Mouse (Mus musculus) 3T3-L1 (cell line): ENCODE data around the gene Pde8b.
"Not testable (repeated sequence)": the region's sequence is repeated elsewhere in the genome, so short reads cannot be mapped to it uniquely, and the experiment has no call there.

ENCODE experiments used
- DNase-seq: peaks from one replicate; pipeline ENCODE4 v3.0.0-alpha.2; 2015; ENCODE audit warnings: low read depth, low spot score

The Pde8b gene

DNA sequence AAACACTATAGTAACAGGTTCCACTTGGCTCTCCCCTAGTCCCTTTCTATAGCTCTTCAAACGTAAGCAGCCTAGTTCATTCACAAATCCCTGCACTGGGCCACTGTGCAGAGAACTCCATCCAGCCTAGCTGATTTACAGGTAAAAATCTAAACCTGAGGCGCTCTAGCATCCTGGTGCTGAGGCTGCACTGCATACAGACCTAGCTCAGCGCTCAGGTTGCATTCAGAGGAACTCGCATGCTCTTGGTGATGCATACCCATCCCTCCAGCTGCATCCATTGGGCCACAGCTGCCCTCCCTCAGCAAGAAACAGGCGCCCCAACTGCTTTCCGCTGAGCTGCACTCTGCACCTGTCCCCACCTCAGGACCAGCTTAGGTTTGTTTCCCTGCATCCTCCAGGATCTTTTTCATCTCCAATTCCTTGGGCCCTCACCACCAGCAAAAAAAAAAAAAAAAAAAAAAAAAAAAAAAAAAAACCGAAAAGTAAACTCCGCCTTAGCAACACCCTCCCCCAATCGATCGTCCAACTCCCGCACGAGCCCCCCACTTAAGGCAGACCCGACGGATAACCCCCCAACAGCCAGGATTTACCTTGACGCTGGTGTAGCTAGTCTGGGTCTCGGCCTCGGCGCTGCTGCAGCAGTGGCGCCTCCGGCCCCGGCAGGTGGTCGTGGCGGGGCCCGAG, 28.1 kb downstream of the Pde8b start:
- DNase-seq: no peak

DNA sequence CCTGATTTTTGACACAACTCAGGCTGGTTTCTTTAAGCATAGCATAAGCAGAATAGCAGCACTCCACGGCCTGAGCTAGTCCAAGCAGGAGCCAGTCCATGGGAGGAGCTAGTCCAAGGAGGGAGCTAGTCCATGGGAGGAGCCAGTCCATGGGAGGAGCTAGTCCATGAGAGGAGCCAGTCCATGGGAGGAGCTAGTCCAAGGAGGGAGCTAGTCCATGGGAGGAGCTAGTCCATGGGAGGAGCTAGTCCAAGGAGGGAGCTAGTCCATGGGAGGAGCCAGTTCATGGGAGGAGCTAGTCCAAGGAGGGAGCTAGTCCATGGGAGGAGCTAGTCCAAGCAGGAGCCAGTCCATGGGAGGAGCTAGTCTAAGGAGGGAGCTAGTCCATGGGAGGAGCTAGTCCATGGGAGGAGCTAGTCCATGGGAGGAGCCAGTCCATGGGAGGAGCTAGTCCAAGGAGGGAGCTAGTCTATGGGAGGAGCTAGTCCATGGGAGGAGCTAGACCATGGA, 34.4 kb downstream of the Pde8b start:
- peak; percentile 3 for DNase-seq

DNA sequence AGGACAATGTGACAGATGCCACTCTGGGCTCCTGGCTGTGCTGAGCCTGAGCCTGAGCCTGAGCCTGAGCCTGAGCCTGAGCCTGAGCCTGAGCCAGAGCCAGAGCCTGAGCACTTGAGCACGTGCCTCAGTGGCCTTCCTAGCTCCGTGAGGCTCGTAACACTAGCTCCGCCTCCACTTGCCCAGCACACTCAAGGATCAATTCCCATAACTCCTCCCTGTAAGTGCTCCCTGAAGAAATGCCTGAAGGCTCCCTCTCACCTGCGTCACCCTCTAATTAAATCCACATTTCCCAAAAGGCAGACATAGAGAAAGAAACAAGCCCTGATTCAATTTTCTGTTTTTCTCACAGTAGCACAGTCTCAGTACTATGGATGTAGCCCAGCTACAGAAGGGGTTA, 37.8 kb downstream of the Pde8b start:
- DNase-seq: no peak

DNA sequence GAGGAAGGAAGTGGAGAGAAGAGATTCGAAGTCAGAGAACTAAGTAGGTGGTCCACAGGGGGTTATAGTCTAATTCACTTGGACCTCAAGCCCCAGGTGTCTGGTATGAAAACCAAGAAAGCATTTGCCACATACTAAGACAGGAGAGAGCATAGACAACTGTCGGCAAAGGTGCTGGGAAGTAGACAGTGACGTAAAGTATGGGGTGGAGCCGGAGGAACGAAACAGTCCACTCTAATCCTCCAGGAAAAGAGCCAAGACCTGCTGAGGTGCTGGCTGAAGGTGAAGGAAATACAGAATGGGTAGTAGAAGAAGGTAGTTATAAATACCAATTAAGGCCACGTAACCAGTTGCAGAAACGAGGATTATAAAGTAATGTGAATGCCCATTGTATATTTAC, 42.8 kb downstream of the Pde8b start:
- not testable (repeated sequence) for DNase-seq

DNA sequence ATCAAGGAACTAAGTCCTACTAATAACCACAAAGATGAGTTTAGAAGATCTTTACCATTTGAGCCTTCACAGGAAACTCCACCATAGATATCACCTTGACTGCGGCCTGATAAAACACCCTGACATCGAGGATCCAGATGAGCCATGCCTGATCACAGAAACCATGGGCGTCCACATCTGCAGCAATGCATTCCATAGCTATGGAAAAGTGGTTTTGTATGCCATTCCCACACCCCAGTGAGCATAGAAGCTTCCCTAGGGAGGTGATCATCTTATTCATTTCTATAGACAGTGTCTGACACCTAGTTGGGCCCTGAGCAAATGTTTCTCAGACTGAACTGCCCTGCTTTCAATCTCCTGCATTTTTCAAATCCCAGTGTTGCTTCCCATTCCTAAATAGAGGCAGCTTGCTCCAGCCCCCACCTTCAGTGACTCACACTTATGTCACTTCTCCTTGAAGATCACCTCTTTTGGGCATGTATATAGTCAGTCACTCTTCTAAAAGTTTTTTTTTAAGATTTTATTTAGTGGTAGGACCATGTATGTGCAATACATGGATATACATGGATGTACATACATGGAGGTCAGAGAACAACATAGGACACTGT, 47.9 kb downstream of the Pde8b start:
- DNase-seq: peak; percentile 38

DNA sequence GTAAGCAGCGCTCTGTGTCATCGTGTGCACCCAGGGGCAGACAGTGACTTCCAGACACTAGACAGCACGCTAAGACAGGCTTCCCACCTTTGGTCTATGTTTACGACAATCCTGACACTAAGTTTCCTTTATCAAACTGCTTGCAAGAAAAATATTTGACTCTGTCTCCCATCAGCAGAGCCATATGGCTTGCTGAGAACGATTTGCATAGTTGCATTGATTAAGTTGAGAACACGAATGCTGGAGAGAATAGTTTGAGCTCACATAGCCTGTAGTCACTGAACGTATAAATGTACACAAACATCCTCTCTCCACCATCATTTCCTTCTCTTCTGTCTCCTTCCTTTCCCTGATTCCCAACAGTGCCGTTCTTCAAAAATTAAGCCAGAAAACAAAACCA, 49.3 kb downstream of the Pde8b start:
- DNase-seq: no peak

DNA sequence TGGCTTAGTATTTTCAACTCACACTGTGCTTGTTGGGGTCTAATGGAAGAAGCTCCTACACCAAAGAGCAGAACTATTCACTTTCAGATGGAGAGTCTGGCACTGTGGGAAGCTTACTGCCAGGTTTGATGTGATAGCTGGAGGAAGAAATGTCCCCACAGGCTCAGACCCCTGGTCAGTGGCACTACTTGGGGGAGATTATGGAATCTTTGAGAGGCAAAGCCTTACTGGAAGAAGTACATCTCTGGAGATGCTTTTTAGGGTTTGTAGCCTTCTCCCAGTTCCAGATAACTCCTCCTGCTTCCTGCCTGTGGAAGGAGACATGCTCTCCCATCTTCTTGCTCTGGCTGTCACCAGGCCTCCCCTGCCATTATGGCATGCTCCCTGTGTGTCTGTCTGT, 50.1 kb downstream of the Pde8b start:
- DNase-seq: no peak

DNA sequence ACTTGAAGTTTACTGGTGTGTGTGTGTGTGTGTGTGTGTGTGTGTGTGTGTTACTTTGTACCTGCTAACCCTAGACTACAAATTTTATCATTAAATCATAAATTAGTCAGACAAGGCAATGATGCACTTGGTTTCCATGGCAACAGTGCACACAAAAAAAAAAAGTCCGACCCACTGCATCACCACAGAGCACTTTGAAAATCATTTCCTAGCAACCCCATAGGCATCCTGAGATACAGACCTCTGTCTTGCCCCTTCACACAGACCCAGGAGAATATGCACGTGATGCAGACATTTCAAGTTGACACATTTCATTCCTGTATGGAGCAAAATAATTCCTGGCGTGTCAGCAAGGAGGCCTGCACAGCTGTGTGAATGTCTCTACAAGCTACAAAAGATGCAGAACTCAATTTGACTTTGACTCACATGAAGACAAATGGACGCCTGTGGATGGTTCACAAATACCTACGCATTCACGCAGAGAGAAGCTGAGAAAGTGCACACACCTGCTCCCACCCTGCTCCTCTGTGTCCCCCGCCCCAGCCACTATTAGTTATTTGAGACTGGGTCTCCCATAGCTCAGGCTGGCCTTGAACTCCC, 53.9 kb downstream of the Pde8b start:
- no peak for DNase-seq

DNA sequence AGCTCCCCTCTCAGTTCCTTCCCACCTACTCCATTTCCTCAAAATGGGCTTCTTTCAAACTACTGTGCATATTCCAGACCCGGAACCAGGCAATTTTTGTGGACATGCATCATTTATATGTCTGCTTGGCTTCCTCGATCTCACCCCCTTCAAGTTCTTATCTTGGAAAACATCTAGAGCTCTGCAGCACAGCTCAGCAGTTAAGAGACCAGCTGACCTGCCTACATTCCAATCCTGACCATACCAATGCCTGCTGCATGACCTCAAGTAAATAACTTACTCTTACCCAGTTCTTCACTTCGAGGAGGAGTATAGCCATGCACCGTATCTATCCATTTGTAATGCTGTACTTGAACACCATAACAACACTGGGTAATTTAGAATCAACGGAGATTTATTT, 58.2 kb downstream of the Pde8b start:
- DNase-seq: peak; percentile 4

DNA sequence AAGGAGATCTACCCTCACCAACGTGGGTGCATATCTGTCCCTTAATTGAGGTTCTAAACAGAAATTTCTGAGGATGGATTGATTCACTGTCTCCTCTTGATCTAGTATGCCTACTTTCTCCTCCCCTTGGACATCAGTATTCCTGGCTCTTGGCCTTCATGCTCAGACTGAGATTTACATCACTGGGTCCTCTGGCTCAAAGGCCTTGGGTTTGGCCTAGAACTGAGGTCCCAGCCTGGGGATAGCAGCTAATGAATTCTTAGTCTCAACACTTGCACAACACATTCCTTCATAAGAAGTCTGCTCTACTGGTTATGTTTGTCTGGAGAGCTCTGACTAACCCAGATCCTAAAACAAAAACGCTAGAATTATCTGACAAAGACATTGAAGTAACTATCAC, 61.0 kb downstream of the Pde8b start:
- DNase-seq: no peak

DNA sequence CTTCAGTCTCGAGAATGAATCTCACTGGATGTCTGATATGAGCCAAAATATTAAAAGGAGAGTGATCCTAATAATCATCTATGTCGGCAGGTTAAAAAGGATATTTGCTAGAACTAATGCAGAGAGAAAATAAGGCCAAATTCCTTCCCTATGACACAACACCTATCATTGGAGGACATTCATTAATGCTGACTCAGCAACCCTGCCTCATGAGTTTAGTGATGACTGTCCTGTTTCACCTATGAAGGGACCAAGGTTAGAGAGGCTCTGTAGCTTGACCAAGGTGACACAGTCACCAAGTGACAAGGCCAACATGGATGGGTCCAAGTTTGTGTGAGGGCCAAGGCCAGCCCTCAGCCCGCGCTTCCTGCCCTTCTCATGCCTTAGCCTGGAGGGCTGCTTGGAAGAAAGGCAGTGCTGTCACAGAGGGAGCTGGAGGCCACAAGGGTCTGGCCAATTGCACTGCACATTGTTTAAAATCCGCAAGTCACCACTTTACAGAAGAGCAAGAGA, 62.9 kb downstream of the Pde8b start:
- DNase-seq: peak; percentile 34

DNA sequence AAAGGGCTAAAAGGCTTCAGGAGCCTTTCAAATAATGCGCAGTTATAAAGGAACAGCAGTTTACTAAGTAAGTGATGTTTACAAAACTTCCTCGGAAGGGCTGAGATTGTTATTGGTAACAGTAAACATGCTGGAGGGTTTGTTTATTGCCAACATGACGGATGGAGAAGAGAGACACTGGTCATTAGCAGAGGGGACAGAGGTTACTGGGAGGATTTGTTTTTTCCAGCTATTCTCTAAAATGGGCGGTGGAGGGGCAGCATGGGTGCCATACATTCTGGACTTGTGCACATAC, 63.4 kb downstream of the Pde8b start:
- DNase-seq: no peak

DNA sequence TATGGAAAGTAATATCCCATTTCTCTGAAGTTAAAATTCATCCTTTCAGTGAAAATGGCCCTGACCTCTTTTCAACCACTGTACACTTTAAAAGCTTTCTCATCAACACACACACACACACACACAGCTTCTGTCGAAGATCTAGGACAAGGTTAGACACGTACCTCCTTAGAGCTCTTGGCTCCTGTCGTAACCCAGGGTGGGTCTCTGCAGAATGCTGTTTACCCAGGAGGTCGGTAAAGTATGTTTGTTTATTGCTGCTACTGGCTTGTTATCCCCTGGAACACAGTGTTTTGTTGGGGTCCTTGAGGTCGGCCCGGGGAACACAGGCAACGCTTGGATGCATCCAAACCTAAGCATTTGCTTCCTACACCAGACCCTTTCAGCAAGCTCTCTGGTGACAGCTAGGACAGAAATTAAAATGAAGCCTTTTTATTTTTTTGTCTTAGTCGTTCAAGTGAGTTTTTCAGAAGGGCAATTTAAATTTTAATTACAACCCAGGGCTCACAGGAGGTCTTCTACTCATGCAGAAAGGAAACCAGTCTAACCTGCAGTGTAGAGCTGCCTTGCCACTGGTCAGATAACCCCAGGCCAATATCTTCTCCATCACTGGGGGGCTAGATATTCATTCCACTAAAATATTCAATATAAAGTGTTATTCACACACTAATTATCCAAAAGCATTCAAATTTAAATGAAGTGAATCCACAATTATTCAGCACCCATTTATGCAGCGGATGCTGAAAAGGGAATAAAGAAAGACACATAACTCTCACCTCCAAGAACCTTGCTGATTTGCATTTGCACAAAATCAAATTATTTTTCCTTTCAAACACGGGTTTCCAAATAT, 64.0 kb downstream of the Pde8b start:
- DNase-seq: no peak

DNA sequence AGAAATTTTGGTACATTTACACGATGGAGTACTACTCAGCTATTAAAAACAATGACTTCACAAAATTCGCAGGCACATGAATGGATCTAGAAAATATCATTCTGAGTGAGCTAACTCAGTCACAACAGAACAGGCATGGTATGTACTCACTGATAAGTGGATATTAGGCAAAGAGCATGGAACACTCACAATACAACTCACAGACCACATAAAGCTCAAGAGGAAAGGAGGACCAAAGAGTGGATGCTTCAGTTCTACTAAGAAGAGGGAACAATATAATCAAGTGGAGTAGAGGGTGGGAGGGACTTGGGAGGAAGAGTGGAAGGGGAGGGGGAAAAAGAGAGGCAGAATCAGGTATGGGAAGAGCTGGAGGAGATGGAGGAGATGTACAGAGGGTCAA, 66.5 kb downstream of the Pde8b start:
- DNase-seq: no peak

DNA sequence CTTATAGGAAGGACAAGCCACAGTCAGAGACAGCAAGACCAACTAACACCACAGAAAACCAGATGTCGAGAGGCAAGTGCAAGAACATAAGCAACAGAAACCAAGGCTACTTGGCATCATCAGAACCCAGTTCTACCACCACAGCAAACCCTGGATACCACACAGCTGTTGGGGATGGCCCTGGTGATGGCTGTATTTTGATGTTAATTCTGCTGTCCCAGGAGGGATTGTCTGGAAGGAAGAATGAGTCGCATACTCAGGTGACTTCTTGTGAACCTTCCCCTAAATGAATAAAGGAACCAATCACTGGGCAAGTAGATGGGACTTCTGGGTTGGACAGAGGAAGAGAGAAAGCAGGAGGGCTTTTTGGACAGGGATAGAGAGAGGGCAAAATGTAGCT, 69.9 kb downstream of the Pde8b start:
- no peak for DNase-seq

DNA sequence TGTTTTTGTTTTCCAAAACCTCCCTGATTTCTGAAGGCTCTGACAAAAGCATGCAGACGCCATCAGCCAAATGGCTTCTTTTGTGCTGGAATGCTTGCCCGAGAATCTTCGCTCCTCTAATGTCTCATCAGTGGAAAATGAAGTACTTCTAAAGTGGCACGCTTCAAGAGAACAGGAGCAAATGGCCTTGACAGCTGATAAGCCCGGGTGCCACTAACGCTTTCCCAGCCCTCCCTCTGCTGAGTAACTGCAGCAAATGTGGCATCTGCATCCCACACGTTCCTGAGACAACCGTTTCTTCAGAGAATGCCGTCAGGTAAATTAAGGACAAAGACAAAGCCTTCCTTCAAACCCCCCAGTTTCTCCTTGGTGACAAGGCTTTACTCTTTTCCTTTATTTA, 72.8 kb downstream of the Pde8b start:
- no peak for DNase-seq

DNA sequence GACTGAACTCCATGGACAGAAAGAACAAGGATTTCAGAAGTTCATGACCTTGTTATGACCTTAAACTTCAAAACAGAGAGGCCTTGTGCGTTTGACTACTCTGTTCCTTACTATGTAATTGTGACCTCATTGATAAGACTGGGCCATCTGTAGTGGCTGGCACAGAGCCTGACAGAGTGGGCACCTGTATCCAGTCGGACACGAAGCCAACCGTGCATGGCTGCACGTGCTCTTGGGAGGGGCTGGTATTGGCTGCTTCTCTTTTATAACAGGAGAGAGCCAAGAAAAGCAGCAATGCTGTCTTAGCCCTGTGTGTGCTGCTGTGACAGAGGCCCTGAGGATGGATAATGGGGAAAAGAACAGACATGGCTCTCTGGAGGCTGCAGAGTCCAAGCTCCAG, 73.7 kb downstream of the Pde8b start:
- DNase-seq: no peak

DNA sequence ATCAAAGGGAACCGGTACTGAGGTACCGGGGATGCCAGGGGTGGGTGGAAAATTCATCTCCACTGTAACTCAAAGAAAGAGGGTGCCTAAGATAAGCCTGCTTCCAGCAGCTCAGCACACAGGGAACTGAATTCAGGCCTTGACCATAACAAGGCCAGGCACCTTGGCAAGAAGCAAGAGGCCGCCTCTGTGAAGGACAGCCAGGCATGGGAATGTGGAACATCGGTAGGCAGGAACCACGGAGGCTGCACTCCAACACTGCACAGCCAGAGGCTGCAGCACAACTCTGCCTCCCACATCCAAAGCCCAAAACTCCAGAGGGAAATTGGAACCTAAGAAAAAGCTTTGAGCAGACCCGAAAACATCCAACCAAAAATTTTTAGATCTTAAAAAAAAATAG, 75.9 kb downstream of the Pde8b start:
- no peak for DNase-seq

DNA sequence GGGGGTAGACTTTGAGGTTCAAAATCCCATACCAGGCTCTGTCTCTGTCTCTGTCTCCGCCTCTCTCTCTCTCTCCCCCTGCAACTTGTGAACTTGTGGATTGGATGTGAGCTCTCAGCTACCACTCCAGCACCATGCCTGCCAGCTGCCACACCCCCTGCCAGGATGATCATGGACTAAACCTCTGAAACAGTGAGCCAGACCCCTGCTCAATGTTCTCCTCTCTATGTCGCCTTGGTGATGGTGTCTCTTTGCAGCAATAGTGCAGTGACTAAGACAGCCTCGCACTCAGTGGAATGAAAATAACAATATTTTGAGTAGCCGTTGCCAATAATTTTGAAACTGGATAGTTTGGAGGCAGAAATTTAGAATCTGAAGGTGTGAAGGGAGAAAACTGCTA, 77.8 kb downstream of the Pde8b start:
- no peak for DNase-seq

DNA sequence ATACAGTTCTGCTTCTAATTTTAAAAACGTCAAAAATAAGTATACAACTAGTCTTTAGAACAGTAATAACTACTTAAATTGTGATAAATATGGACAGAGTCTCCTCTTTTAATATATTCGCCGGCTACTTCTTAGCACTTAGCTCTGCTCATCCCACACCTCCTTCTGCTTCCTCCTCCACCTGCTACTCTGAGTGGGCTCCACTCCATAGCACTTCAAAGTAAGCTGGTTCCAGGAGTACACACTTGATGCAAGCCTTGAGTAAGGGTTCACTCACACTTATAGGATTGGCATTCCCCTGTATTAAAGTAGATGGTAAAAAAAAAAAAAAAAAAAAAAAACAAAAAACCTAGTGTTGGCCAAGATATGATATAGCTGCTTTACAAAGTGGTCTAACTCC, 89.9 kb downstream of the Pde8b start:
- no peak for DNase-seq

DNA sequence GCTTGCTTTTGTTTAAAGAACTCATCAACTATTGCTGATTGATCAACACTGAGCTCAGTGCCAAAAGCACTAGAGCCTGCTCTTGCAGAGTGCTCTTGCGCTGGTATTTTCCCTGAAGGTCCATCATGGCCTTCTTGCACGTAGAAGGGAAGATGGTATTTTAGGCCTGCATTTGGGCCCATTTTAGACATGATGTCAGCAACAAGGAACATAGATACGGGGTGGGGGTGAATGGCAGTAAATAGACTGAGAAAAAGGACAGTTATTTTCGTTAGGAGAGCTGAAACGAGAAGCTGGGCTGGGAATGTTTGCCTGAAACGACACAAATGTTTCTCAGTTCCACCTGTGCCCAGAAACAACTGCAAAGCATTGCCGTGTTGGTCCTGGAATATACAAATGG, 91.2 kb downstream of the Pde8b start:
- DNase-seq: no peak

DNA sequence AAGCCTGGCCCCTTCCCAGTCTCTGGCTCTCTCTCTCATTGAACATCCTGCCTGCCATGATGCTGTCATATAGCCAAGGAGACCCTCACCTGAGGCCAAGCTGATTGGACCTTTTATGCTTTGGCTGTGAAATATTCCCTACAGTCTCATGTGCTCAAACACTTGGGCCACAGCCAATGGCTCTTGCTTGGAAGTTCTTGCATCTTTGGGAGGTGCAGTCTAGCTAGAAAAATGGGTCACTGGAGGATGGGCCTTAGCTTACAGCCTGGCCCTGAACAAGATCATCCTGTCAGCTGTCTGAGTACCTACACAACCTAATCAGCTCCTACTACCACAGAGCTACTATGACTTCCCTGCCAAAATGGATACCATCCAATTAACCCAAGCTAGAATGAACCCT, 105.4 kb downstream of the Pde8b start:
- no peak for DNase-seq
